Mouse (Mus musculus) R1 (cell line): ENCODE measurements at regions not wholly inside any gene's neighbourhood (a gene's known extent, or its start where the extent isn't known, plus 50 kb on each side); places are given as distances from the start of the nearest gene placed in this dataset.

ENCODE experiments used
- DNase-seq: peaks from one replicate; pipeline ENCODE4 v3.0.0-alpha.2; 2018; ENCODE audit warnings: low read depth, low spot score

- no peak for DNase-seq
These were observed 92.0 kb downstream of the Cdc5l start for GRCm38 (mm10) chr17:45341573-45341972.

- no peak for DNase-seq
These were observed 92.7 kb downstream of the Cdc5l start for GRCm38 (mm10) chr17:45340851-45341250.

GRCm38 (mm10) chr17:45339226-45339625 lies 94.3 kb downstream of the Cdc5l start:
- DNase-seq = no peak

- DNase-seq = no peak
These were observed 95.5 kb downstream of the Cdc5l start for GRCm38 (mm10) chr17:45338086-45338485.

GRCm38 (mm10) chr17:45335586-45336151 lies 97.9 kb downstream of the Cdc5l start:
- no peak for DNase-seq

GRCm38 (mm10) chr17:45334732-45335381 lies 98.7 kb downstream of the Cdc5l start:
- DNase-seq = peak; percentile 21

GRCm38 (mm10) chr17:45332321-45332720 lies 101.2 kb downstream of the Cdc5l start:
- no peak for DNase-seq

GRCm38 (mm10) chr17:45329241-45329640 lies 104.3 kb downstream of the Cdc5l start:
- no peak for DNase-seq

GRCm38 (mm10) chr17:45326726-45327125 lies 106.8 kb downstream of the Cdc5l start:
- DNase-seq = no peak

GRCm38 (mm10) chr17:45326173-45326572 lies 107.4 kb downstream of the Cdc5l start:
- DNase-seq = no peak

- no peak for DNase-seq
These were observed 110.7 kb downstream of the Cdc5l start for GRCm38 (mm10) chr17:45322842-45323241.

GRCm38 (mm10) chr17:45320074-45320473 lies 113.5 kb downstream of the Cdc5l start:
- DNase-seq = no peak

GRCm38 (mm10) chr17:45318211-45319076 lies 115.1 kb downstream of the Cdc5l start:
- no peak for DNase-seq

- DNase-seq = no peak
These were observed 120.8 kb downstream of the Cdc5l start for GRCm38 (mm10) chr17:45312510-45313266.

GRCm38 (mm10) chr17:45306506-45306905 lies 127.0 kb downstream of the Cdc5l start:
- DNase-seq = no peak

GRCm38 (mm10) chr17:45303183-45303582 lies 130.4 kb downstream of the Cdc5l start:
- no peak for DNase-seq

GRCm38 (mm10) chr17:45298355-45298754 lies 135.2 kb downstream of the Cdc5l start:
- no peak for DNase-seq

- DNase-seq = no peak
These were observed 135.7 kb downstream of the Cdc5l start for GRCm38 (mm10) chr17:45297860-45298259.

GRCm38 (mm10) chr17:45296363-45296762 lies 137.2 kb downstream of the Cdc5l start:
- DNase-seq = peak; percentile 53

- DNase-seq = no peak
These were observed 138.7 kb downstream of the Cdc5l start for GRCm38 (mm10) chr17:45294886-45295285.

- DNase-seq = no peak
These were observed 139.2 kb downstream of the Cdc5l start for GRCm38 (mm10) chr17:45294256-45294865.
